Mouse (Mus musculus): ENCODE data around the gene Prr15.

Prr15 gene

DNA sequence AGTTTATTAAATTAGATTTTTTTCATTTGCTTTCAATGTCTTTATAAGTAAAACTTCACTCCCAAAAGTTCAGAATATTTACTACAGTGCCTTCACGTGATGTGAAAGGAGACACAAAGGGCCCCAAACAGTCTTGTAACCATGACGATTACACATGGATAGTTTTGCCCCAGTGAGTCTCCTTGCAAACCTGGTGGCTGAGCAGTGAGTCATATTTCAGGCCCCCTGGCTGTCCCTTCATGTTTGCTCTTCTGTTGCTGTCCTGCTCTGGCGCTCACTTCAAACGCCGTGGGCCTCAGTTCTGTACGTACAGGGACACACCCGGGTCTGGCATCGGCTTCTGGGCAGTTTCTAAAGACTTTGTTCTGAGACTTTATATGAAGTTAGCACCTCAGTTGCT lies 6.6 kb downstream of the Prr15 start:
- DNase-seq = no peak

DNA sequence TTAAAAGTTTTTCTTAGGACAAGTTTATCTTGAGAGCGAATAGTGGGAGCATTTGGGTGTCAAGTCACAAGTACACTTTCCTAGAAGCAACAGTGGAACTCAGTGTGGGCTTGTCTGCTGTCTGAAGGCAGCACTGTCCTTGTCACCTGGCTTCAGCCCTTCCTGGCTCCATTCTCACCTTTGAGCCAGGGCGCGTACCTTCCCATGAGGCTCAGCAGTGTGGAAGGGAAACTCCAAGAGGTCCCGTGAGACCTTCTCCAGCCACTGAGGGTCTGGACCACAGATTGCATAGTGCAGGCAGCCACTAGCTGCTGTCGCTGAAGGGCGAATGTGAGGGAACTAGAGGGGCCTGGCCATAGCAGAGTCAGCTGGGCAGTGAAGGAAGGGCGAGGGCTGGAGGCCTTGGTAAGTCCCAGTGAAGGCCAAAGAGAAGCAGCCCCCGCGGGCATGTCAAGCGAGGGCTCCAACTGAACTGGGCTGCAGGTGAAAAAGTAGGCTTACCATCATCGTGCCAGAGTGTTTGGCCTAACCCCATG lies 7.5 kb downstream of the Prr15 start:
- DNase-seq = peak in 1 of 2 experiments; percentile 14

DNA sequence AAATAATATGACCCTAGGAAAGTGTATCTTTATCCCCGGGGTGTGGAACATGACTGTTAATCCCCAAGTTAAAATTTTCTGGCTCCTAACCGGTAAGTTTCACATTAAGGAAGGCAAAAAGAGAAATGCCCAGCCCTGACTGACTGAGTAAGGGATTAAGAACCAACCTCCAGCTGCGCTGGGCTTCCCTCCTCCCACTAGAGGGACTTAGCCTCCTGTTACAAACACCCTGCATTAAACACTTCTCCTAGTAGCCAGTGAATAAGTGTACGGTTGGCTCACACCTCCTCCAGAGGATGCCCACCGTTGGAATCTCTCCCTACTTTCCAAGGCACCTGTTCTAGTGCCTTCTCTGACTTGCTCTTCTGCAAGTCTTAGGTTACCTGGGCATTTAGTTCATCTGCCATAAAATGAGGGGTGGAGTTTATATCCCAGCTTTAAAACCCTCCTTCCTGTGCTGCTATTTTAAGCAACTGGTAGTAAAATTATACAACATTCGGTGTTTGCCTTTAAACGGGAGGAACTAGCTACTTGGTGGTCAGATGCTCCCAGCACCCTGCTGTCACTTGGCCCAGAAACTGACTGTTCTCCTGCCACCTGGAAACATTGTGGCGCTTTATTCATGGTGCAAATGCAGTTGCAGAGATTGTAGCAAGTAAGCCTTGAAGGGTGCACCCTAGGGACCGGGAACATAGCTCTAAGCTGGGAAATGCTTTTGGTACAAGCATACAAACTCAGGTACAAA lies 8.2 kb downstream of the Prr15 start:
- DNase-seq = peak; percentile 80 to 85

DNA sequence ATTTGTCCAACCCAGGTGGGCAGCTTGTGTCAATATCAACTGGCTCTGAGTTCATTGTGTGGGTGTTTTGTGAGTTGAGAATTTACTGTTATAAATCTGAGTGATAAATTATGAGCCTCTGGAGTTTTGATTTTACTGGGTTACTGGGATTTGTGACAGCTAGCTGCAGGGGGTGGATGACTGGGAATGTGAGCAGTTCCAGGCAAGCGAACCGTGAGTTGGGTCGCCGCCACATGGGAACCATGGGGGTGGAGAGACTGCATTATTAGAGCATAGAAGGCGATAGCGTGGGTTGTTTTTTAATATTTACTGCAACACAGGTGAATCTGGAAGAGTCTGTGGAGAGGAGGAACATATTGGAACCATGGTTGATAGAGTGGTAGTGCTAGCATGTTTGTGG lies 11.7 kb downstream of the Prr15 start:
- DNase-seq = peak; percentile 80 to 81

DNA sequence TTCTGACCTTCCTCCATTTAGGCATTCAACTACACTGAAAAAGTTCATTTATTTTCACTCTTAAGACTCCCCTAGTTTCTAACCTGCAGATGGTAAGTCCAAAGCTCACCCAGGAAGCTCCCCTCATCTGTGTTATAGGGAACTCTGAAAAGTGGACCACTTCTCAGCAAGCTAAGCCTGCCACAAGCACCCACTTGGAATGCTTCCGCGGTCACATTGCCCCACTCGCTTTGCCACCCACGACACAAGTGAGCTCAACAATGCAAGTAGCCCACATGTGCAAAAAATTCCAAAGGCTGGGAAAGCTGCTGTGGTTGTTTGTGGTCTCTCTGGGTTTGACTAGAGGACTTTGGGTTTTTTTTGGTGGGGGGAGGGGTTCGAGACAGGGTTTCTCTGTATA lies 15.5 kb downstream of the Prr15 start:
- DNase-seq = no peak

DNA sequence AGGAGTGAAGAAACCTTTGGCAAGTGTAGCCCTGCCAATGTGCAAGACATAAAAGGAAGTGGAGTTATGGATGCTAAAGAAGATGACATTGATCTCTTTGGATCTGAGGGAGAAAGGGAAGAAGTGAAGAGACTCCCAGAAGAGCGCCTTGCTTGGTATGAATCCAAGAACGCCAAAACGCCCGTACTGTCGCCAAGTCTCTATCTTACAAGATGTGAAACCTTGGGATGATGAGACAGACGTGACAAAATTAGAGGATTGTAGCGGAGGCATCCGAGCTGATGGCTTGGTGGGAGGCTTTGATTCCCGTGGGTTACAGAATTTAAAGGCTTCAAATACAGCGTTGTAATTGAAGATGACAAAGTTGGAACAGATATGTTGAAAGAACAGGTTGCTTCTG lies 16.6 kb downstream of the Prr15 start:
- DNase-seq = no peak

DNA sequence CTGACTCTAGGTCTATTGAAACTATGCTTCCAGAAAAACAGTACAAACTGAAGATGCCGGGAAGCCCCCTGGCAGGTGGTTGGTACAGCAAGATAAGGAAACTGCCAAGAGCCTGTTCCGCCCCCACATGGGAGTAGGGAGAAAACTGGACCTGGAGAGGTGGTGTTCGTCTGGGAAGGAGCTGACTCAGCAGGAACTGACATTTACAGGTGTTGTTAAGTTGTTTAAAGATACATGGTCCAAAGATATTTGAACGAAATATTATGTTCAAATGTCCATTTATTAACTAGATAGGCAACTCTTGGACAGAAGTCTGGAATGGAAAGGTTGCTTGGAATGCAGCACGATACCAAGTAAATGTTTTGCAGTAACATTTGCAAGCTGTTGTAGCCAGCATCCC lies 26.2 kb downstream of the Prr15 start:
- DNase-seq = no peak

DNA sequence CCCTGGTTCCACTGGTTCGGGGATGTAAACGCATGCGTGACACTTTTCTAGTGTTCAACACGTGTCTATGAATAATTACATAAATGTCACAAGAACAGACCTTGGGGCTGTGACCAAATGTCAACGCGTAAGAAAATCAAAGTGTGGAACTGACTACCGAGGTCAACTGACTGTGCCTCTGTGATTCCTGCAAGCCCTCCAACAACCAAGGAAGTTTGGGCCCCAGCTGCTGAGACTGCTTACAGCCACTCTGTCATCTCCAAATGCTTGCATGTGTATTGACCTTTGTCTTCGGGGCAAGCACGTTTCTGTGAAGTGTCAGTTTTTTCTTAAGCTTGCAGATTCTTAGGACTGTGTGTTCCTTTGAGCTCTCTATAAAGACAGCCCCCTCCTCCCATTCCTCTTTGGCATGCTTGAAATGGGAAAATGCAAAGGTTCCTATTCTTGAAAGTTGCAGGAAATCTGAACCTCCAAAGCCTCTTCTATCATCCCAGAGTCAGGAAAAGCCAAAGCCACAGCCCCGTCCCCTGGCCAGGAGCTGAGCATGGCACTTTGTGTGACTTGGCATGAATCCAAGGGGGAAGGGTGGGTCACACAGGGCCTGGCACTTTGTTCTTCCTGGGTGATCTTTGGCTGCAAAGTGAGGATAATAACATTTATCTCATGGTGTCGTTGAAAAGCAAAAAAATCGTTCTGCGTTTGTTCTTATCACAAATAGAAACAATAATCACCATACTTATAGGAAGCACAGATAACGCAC lies 27.5 kb downstream of the Prr15 start:
- no peak for DNase-seq

DNA sequence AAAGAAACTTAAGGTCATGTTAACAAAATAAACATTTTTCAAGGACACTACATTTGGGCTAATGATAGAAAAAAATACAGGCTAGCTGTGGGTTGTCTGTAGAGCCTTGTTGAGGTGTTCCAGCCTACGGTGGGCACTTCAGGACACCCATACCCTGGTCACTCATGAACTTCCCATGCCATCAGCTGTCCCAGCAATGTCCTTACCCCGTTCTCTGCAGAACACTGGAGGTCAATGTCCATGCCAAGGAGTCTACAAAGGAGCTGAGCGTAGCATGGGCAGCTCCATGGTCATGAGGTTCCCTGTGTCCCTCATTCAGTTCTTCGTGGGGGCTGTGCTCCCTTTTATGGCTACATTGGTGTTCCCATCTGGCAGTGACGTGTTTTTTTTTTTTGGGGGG lies 28.1 kb downstream of the Prr15 start:
- DNase-seq = no peak

DNA sequence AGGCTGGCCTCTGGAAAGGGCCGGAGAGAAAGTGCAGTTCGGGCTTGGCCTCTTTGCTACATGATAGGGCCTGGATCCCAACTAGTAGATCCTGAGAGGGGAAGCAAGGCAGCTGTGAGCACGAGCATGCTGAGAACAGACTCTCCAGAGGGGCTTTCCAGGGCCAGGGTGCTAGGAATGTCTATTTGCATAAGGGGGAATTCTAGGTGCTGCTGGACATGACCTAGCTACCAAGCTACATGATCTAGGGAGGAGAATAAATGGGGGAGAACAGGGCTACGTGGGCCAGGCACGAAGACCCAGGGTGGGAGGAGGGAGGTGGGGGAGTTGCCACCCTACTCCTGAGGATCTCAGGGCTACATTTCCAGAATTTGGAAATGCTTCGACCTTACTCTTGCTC lies 30.0 kb downstream of the Prr15 start:
- no peak for DNase-seq

DNA sequence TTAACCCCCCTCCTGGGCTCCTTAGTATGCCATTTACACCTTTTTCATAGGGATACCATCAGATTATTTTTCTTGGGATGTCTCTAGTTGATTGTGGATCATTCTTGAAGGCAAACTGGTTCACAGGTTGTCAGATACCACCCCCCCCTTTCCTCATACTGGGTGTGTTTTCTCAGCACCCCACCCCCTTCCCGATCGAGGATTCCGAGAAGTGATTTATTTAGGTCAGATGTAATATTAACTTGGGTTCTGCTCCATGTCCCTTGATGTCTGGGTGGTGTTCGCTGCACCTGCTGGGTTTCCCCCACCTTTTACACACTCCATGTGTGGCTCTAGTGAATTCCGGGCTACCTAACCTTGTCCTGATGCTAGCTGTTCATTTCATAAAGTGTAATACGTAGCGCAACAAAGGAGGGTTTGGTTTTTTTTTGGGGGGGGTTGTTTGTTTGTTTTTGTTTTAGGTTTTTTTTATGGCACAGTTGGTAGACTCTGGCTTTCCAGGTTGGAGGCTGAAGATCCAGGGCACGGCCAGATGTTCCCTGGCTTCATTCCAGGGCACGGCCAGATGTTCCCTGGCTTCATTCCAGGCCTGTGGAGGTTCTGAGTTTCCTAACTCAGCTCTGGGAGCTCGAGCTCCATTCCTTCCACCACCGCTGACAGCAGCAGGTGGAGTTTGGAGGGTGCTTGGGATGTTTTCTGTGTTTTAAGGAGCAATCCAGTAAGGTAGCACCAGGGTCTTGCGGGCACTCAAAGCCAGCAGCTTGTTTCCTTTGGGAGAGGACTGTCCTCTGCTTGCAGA lies 37.1 kb downstream of the Prr15 start:
- DNase-seq = no peak

DNA sequence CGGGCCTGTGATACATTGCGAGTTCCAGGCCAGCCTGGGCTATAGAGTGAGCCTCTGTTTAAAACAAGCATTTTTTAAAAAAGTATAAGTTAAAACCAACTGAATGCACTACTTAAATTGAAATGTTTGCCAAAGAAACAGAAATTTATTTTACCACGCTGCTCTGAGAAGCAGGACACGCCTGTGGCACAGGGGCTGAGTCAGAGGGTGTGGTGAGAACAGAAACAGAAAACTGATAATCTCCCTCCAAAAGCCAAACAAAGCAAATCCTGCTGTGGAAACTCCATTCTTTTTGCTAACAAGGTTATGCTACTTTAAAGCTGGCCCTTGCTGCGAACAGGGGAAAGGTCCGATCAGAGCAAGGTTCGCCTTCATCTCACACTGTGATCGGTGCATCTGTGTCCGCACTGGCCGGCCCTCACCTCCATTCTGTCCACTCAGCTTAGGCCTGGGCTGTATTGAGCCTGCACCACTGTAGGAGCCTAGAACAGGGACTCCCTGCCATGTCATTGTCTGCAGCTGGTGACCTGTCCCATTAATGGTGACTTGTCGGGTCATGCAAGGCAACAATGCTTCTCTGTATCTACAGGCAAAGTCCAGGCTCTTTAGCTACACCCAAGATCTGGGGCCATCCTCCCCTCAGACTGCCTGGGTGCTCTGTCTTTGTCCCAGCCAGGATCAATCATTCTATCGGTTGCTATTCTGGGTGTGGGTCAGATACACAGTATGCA lies 38.9 kb downstream of the Prr15 start:
- no peak for DNase-seq

DNA sequence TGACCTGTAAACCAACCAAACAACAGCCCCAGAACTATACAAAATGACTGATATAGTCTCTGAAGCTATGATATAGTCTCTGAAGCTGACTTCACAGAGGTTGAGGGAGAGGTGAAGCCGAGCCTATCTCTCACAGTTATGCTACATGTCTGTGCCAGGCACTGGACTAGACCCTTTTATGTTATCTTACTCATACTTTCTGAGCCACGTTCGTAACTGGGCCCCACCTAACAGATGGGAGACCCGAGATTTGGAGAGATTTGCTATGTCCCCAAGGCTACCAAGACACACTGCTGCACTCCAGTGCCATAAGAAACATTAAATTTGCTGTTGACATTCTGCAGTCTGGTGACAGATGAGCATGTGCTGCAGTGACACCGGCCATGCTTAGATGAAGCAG lies 41.0 kb downstream of the Prr15 start:
- DNase-seq = no peak

DNA sequence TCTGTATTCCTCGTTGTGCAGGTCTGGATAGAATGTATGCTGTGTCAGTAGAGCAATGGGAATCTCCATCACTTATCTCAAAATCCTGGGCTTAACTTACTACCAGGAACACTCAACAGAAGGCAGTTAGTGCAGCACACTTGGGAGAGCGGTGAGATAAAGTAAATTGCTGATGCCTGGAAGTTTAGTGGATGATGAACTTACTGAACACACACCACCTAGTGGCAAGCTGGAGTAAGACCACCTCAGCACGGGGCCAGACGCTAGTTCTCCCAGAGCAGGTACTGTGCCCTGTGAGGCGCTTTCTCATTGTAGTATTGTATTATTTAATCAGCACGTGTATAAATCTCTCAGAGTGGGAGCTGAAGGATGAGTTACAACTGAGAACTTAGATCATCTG lies 42.4 kb downstream of the Prr15 start:
- peak; percentile 56 to 66 for DNase-seq

DNA sequence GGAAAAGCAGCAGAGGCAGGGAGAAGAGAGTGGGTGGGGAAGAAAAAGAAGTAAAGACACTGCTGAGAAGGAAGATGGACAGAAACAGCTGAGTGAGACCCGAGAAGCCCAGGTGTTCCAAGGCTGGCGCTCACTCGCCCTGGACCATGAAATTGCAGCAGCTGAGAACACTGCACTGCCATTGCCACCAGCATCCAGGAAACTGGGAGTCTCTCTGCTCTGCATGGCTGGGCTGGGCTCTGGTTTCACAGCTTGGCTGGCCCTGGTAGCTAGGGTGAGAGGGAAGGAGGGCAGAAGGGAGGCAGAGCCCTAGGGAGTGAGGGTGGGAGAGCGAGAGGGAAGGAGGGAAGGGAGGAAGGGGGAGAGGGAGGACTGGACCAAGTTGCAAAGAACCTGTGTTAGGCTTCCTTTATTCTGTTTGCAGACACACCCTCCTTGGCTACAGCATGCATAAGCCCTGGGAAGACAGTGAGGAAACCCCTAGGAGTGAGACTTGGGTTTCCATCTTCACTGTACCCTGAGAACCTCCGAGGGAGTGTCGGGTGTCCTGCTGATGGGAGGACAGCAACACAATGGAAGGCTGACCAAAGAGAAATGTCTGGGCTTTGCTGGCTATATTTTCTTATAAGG lies 44.4 kb downstream of the Prr15 start:
- no peak for DNase-seq

DNA sequence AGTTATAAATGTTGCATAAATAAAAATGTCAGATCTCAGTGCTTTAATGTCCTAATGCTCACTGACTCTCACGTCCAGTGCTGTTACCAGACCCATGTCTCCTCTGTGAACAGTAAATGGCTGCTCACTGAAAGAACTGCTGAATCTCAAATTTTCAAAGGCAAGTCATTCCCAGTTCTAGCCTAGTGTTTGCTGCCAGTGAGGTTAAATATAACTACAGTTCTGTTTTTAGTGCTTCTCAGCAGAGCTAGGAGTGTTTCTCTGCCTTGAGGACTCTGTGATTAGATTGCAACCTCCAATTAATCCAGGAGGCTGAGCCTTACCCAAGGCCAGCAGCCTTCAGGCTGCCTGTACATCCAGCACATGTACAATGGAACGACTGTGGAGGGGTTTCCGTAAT lies 46.2 kb downstream of the Prr15 start:
- no peak for DNase-seq

DNA sequence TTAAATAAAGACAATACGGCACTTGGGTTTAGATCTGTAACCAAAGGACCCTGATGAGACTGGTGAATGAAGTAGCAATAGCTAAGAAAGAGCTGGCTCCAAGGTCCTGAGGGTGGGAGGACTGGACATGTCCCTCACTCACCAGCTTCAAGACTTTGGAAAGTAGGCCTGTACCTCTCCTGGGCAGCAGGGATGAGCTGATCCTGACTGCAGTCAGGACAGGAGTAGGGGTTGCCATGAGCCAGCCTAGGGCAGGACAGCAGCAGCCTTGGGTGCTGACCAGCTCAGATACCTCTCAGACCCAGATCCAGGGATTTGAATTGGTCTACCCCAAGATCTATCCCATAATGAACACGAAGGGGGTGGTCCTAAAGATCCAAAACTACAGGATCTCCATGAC lies 53.7 kb downstream of the Prr15 start:
- no peak for DNase-seq
